Comparison of ENCODE assay signal across 17 mouse cellular contexts in the genomic region with DNA sequence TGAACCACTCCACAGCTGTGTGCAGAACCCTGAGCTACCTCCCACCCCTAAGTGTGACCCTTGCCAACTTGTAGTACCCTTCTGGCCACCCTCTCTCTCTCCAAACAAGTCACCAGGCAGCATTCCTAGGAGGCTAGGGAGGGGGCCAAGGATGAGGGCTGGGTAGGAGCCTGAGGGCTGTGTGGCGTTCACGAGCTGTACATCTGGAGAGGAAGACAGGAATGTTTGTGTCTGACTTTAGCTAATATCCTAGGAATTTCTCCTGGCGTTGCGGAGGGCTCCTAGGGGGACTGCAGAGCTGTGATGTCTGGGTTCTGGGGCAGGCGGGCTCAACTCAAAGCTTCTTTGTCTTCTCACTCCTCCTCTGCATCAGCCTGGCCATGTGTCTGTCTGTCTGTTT.
A peak's percentile ranks its signal among the peaks of the same experiment; 100 is the strongest.
DNase-seq lines count a peak whose midpoint lies in the region; ATAC-seq and TF ChIP-seq lines count a peak whose summit lies in the region.
"Had no signal": no experiment of that assay in that cellular context is flagged by ENCODE, and none has a peak within 500 bp of the region (broad histone marks: within the 10 kb centered on the region; RNA-seq: fewer than 3 reads in every experiment).

No protein-coding gene starts in this region.

- H3K36me3 ChIP-seq in heart, embryonic 15.5 days: no peaks in the 10 kb centered on the region
- no peaks in the 10 kb centered on the region for H3K36me3 ChIP-seq in embryonic facial prominence, embryonic 12.5 days
- H3K36me3 ChIP-seq in limb, embryonic 14.5 days (ENCODE audit: control insufficient read depth, insufficient read depth, low read length): no peaks in the 10 kb centered on the region
- H3K36me3 ChIP-seq: liver, embryonic 12.5 days; midbrain, embryonic 13.5 days had no signal

- no peak overlapping the region for H3K4me3 ChIP-seq in heart, embryonic 15.5 days
- H3K4me3 ChIP-seq in embryonic facial prominence, embryonic 12.5 days: no peak overlapping the region
- no peak overlapping the region for H3K4me3 ChIP-seq in limb, embryonic 14.5 days (replicated peaks; ENCODE audit: low read length)
- no peak overlapping the region for H3K4me3 ChIP-seq in gastrocnemius, adult 2 months
- H3K4me3 ChIP-seq: liver, embryonic 12.5 days; midbrain, embryonic 13.5 days had no signal

- peak; percentile 36; the same call in 1 of the 2 replicates for ATAC-seq in heart, embryonic 15.5 days (replicated peaks; ENCODE audit: insufficient number of reproducible peaks, insufficient read depth, low FRiP score, low read depth)
- peak; percentile 43 for ATAC-seq in embryonic facial prominence, embryonic 12.5 days (ENCODE audit: insufficient number of reproducible peaks, insufficient read depth, low FRiP score, low TSS enrichment)
- ATAC-seq in limb, embryonic 14.5 days (ENCODE audit: low FRiP score, low read depth): peak; percentile 77
- no peak for ATAC-seq in megakaryocyte progenitor cell, adult 5-6 weeks (replicated peaks; ENCODE audit: poor library complexity)
- ATAC-seq: liver, embryonic 12.5 days; midbrain, embryonic 13.5 days had no signal

- no peaks in the 10 kb centered on the region for H3K27me3 ChIP-seq in heart, embryonic 15.5 days
- no peaks in the 10 kb centered on the region for H3K27me3 ChIP-seq in embryonic facial prominence, embryonic 12.5 days
- no peaks in the 10 kb centered on the region for H3K27me3 ChIP-seq in limb, embryonic 14.5 days (ENCODE audit: control insufficient read depth, insufficient read depth, low read length)
- H3K27me3 ChIP-seq: midbrain, embryonic 13.5 days had no signal

- TF ChIP-seq CTCF in gastrocnemius, adult 2 months (IDR thresholded peaks at IDR 0.05): no peak

- no peak for DNase-seq in heart, adult 8-10 months (ENCODE audit: low spot score)
- peak; percentile 8 for DNase-seq in 3T3-L1 (ENCODE audit: low read depth, low spot score)
- peak; percentile 73 for DNase-seq in limb, embryonic 14.5 days (ENCODE audit: low spot score)
- no peak for DNase-seq in gastrocnemius, adult 2 months
- no peak for DNase-seq in thymus, postnatal 25 days
- DNase-seq: adrenal gland, postnatal 14 days; cerebellum, adult 11 months; gastrocnemius, postnatal 14 days; kidney, adult 8-10 months; layer of hippocampus, adult 9-11 months; spleen, adult 18-20 months; thymus, postnatal 4 days had no signal

- H3K9me3 ChIP-seq in heart, embryonic 15.5 days (replicated peaks): no peaks in the 10 kb centered on the region
- no peaks in the 10 kb centered on the region for H3K9me3 ChIP-seq in embryonic facial prominence, embryonic 12.5 days
- H3K9me3 ChIP-seq in limb, embryonic 14.5 days (ENCODE audit: control insufficient read depth, low read length): no peaks in the 10 kb centered on the region
- H3K9me3 ChIP-seq: liver, embryonic 12.5 days; midbrain, embryonic 13.5 days had no signal

- WGBS in heart, embryonic 15.5 days: 33% methylated on average over 5 of the region's 5 CpGs
- WGBS in embryonic facial prominence, embryonic 12.5 days: 10% methylated on average over 5 of the region's 5 CpGs
- WGBS in limb, embryonic 14.5 days: 14% methylated on average over 5 of the region's 5 CpGs

- H3K27ac ChIP-seq in heart, embryonic 15.5 days: peak overlapping the region; percentile 22; the same call in 1 of the 2 replicates
- H3K27ac ChIP-seq in embryonic facial prominence, embryonic 12.5 days: peak overlapping the region; percentile 84
- H3K27ac ChIP-seq in limb, embryonic 14.5 days (replicated peaks; ENCODE audit: low read depth, low read length): peak overlapping the region; percentile 81
- H3K27ac ChIP-seq in gastrocnemius, adult 2 months: no peak overlapping the region
- H3K27ac ChIP-seq: liver, embryonic 12.5 days; midbrain, embryonic 13.5 days had no signal

- H3K4me1 ChIP-seq in heart, embryonic 15.5 days (replicated peaks): peaks cover 21% of the 10 kb centered on the region
- peaks cover 39% of the 10 kb centered on the region for H3K4me1 ChIP-seq in embryonic facial prominence, embryonic 12.5 days
- H3K4me1 ChIP-seq in limb, embryonic 14.5 days (ENCODE audit: control insufficient read depth, insufficient read depth, low read length): peaks cover 76% of the 10 kb centered on the region

- no peak overlapping the region for H3K9ac ChIP-seq in heart, embryonic 15.5 days
- no peak overlapping the region; the same call in 1 of the 2 replicates for H3K9ac ChIP-seq in embryonic facial prominence, embryonic 12.5 days
- H3K9ac ChIP-seq in limb, embryonic 14.5 days (ENCODE audit: low read depth, low read length, severe bottlenecking): no peak overlapping the region
- H3K9ac ChIP-seq: liver, embryonic 12.5 days; midbrain, embryonic 13.5 days had no signal

- TF ChIP-seq POLR2A in limb, embryonic 14.5 days (IDR thresholded peaks at IDR 0.05; ENCODE audit: borderline replicate concordance, extremely low read depth, insufficient read depth, insufficient read length): no peak

- H3K4me2 ChIP-seq in heart, embryonic 15.5 days: no peak overlapping the region
- H3K4me2 ChIP-seq in embryonic facial prominence, embryonic 12.5 days (replicated peaks): no peak overlapping the region
- H3K4me2 ChIP-seq in limb, embryonic 14.5 days (replicated peaks; ENCODE audit: low read depth, low read length, severe bottlenecking): no peak overlapping the region; the same call in 1 of the 2 replicates
- H3K4me2 ChIP-seq: liver, embryonic 12.5 days; midbrain, embryonic 13.5 days had no signal

- intact Hi-C loops in gastrocnemius, adult 2 months (cut with DNase I): no loop called here

Comparison
In these comparisons a context has a peak if more than half of its experiments do, and no peak if none do; other contexts are left out.
1. DNase-seq: peak in 3T3-L1 (single experiment) and limb, embryonic 14.5 days (single experiment); none in heart, adult 8-10 months (single experiment), gastrocnemius, adult 2 months (single experiment) and thymus, postnatal 25 days (single experiment).